Mouse (Mus musculus): ENCODE results near the gene H2-Ab1.

- TF ChIP-seq GATA1 (IDR thresholded peaks at IDR 0.05; ENCODE audit: low read length) (no peak), TAL1 (IDR thresholded peaks at IDR 0.05; ENCODE audit: low read length) (no peak)
Measured at GRCm38 (mm10) chr17:34269817-34270216, 12.3 kb downstream of the H2-Ab1 start.

Data from erythroblast, embryonic 14.5 days (primary cell).